Mouse (Mus musculus): ENCODE measurements around the gene Ift43.
A peak's percentile ranks its signal among the peaks of the same experiment; 100 is the strongest.

Ift43 gene

GRCm38 (mm10) chr12:86077736-86078135 is 4.6 kb upstream of the Ift43 start:
- DNase-seq (ENCODE audit: extremely low read depth, insufficient read length, low spot score), result peak; percentile 70

- DNase-seq (ENCODE audit: extremely low read depth, insufficient read length, low spot score), result no peak
These were observed 4.2 kb upstream of the Ift43 start for GRCm38 (mm10) chr12:86078176-86078552.

GRCm38 (mm10) chr12:86078553-86079201 is 3.7 kb upstream of the Ift43 start, which contains the start of gene Tgfb3:
Gene Tgfb3, minus strand, starts transcription at chr12:86079041.
- DNase-seq (ENCODE audit: extremely low read depth, insufficient read length, low spot score), result peak; percentile 83

GRCm38 (mm10) chr12:86079202-86079667 is 3.1 kb upstream of the Ift43 start:
- DNase-seq (ENCODE audit: extremely low read depth, insufficient read length, low spot score), result peak; percentile 88

- DNase-seq (ENCODE audit: extremely low read depth, insufficient read length, low spot score), result no peak
These were observed 3.5 kb downstream of the Ift43 start for GRCm38 (mm10) chr12:86085873-86086272.

- no peak for DNase-seq (ENCODE audit: extremely low read depth, insufficient read length, low spot score)
These were observed 4.2 kb downstream of the Ift43 start for GRCm38 (mm10) chr12:86086550-86086949.

- no peak for DNase-seq (ENCODE audit: extremely low read depth, insufficient read length, low spot score)
These were observed 5.7 kb downstream of the Ift43 start for GRCm38 (mm10) chr12:86088042-86088441.

GRCm38 (mm10) chr12:86090764-86091163 is 8.4 kb downstream of the Ift43 start:
- no peak for DNase-seq (ENCODE audit: extremely low read depth, insufficient read length, low spot score)

GRCm38 (mm10) chr12:86091601-86092132 is 9.3 kb downstream of the Ift43 start:
- no peak for DNase-seq (ENCODE audit: extremely low read depth, insufficient read length, low spot score)

- no peak for DNase-seq (ENCODE audit: extremely low read depth, insufficient read length, low spot score)
These were observed 11.7 kb downstream of the Ift43 start for GRCm38 (mm10) chr12:86094075-86094474.

GRCm38 (mm10) chr12:86095806-86096205 is 13.5 kb downstream of the Ift43 start:
- DNase-seq (ENCODE audit: extremely low read depth, insufficient read length, low spot score), result no peak

GRCm38 (mm10) chr12:86097781-86098180 is 15.4 kb downstream of the Ift43 start:
- no peak for DNase-seq (ENCODE audit: extremely low read depth, insufficient read length, low spot score)

GRCm38 (mm10) chr12:86100711-86101110 is 18.4 kb downstream of the Ift43 start:
- DNase-seq (ENCODE audit: extremely low read depth, insufficient read length, low spot score), result no peak

GRCm38 (mm10) chr12:86102686-86103085 is 20.3 kb downstream of the Ift43 start:
- no peak for DNase-seq (ENCODE audit: extremely low read depth, insufficient read length, low spot score)

- no peak for DNase-seq (ENCODE audit: extremely low read depth, insufficient read length, low spot score)
These were observed 21.1 kb downstream of the Ift43 start for GRCm38 (mm10) chr12:86103391-86103790.

GRCm38 (mm10) chr12:86103852-86104251 is 21.5 kb downstream of the Ift43 start:
- DNase-seq (ENCODE audit: extremely low read depth, insufficient read length, low spot score), result no peak

- DNase-seq (ENCODE audit: extremely low read depth, insufficient read length, low spot score), result no peak
These were observed 22.0 kb downstream of the Ift43 start for GRCm38 (mm10) chr12:86104297-86104696.

- DNase-seq (ENCODE audit: extremely low read depth, insufficient read length, low spot score), result no peak
These were observed 23.2 kb downstream of the Ift43 start for GRCm38 (mm10) chr12:86105546-86105945.

GRCm38 (mm10) chr12:86106086-86106485 is 23.7 kb downstream of the Ift43 start:
- DNase-seq (ENCODE audit: extremely low read depth, insufficient read length, low spot score), result no peak

- no peak for DNase-seq (ENCODE audit: extremely low read depth, insufficient read length, low spot score)
These were observed 25.3 kb downstream of the Ift43 start for GRCm38 (mm10) chr12:86107645-86108044.

- no peak for DNase-seq (ENCODE audit: extremely low read depth, insufficient read length, low spot score)
These were observed 27.2 kb downstream of the Ift43 start for GRCm38 (mm10) chr12:86109531-86109930.

GRCm38 (mm10) chr12:86110637-86111036 is 28.3 kb downstream of the Ift43 start:
- no peak for DNase-seq (ENCODE audit: extremely low read depth, insufficient read length, low spot score)

Measured in 3134 (cell line).